Mouse (Mus musculus): ENCODE results near the gene Hoxc8. TPM values are rescaled to one million over a fixed set of nuclear protein-coding genes. Genes with fewer than 3 reads are reported as not detected.
A peak's percentile ranks its signal among the peaks of the same experiment; 100 is the strongest.

The Hoxc8 gene
- polyA plus RNA-seq, 1 experiment from 2014 or later = 3.0 TPM

- WGBS = 16% methylated on average over 13 of the region's 13 CpGs
- no peaks in the 10 kb centered on the region for H3K9me3 ChIP-seq
- peaks cover 100% of the 10 kb centered on the region for H3K27me3 ChIP-seq
- H3K9ac ChIP-seq = no peak overlapping the region
- H3K4me2 ChIP-seq (replicated peaks) = no peak overlapping the region; the same call in 1 of the 2 replicates
- no peak overlapping the region for H3K4me3 ChIP-seq
- H3K36me3 ChIP-seq = no peaks in the 10 kb centered on the region
- peaks cover 63% of the 10 kb centered on the region for H3K4me1 ChIP-seq
- ATAC-seq (ENCODE audit: low FRiP score, low read depth) = no peak
- H3K27ac ChIP-seq = no peak overlapping the region
Measured at GRCm38 (mm10) chr15:103002821-103003448, 12.5 kb downstream of the Hoxc8 start.

GRCm38 (mm10) chr15:103005308-103005707, 14.9 kb downstream of the Hoxc8 start:
- WGBS = 1% methylated on average over 17 of the region's 17 CpGs
- H3K27me3 ChIP-seq = peaks cover 100% of the 10 kb centered on the region
- H3K4me3 ChIP-seq = no peak overlapping the region
- peaks cover 51% of the 10 kb centered on the region for H3K4me1 ChIP-seq
- H3K36me3 ChIP-seq = no peaks in the 10 kb centered on the region
- peak overlapping the region; percentile 33 for H3K4me2 ChIP-seq (replicated peaks)
- no peak overlapping the region for H3K9ac ChIP-seq
- no peak for ATAC-seq (ENCODE audit: low FRiP score, low read depth)
- no peaks in the 10 kb centered on the region for H3K9me3 ChIP-seq
- no peak overlapping the region for H3K27ac ChIP-seq

DNA sequence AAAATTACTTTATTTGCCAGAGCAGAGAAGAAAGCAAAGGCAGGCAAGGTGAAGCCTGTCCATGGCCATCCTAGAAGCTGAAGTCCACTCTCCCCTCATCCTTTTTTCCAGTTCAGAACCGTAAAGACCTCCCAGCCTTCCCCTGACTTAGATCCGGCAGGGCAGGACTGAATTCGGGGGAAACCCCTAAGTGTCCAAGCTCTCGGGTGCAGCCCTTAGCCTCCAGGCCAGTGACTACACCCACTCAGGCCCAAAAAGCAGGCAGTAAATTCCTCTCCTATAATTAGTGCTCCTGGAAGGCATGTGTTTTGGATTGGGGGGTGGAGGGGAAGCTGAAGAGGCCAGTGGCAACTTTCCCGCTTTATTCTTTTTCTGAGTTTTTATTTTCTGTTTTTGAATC, 15.4 kb downstream of the Hoxc8 start:
- WGBS = 11% methylated on average over 5 of the region's 5 CpGs
- Histone ChIP-seq H3K36me3 (no peaks in the 10 kb centered on the region), H3K4me1 (peaks cover 51% of the 10 kb centered on the region), H3K27ac (no peak overlapping the region), H3K4me2 (replicated peaks) (peak overlapping the region; percentile 33), H3K27me3 (peaks cover 100% of the 10 kb centered on the region), H3K4me3 (no peak overlapping the region), H3K9ac (no peak overlapping the region), H3K9me3 (no peaks in the 10 kb centered on the region)
- no peak for ATAC-seq (ENCODE audit: low FRiP score, low read depth)

DNA sequence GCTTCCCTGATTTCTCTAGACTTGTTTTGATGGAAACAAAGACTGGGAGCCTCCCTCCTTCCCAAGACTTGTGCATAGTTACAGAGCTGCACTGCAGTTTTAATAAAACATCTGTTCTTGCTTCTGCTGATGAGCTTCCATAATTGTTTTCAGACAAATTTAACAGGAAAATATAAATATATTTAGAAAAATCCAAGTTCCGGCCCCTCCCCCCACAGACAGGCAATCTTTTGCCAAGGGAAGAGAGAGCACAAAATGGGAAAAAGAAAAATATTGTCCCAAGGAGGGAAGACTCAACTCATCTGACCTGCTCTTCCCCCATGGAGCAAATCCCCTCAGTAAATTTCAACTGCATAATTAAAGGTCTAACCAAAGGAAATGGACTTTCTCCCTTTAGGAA, 15.9 kb downstream of the Hoxc8 start:
- H3K27me3 ChIP-seq = peaks cover 100% of the 10 kb centered on the region
- H3K9ac ChIP-seq = no peak overlapping the region
- no peak for ATAC-seq (ENCODE audit: low FRiP score, low read depth)
- H3K36me3 ChIP-seq = no peaks in the 10 kb centered on the region
- no peaks in the 10 kb centered on the region for H3K9me3 ChIP-seq
- peak overlapping the region; percentile 33; the same call in 1 of the 2 replicates for H3K4me2 ChIP-seq (replicated peaks)
- H3K4me1 ChIP-seq = peaks cover 51% of the 10 kb centered on the region
- no peak overlapping the region for H3K27ac ChIP-seq
- 7% methylated on average over 1 of the region's 1 CpGs for WGBS
- no peak overlapping the region for H3K4me3 ChIP-seq

DNA sequence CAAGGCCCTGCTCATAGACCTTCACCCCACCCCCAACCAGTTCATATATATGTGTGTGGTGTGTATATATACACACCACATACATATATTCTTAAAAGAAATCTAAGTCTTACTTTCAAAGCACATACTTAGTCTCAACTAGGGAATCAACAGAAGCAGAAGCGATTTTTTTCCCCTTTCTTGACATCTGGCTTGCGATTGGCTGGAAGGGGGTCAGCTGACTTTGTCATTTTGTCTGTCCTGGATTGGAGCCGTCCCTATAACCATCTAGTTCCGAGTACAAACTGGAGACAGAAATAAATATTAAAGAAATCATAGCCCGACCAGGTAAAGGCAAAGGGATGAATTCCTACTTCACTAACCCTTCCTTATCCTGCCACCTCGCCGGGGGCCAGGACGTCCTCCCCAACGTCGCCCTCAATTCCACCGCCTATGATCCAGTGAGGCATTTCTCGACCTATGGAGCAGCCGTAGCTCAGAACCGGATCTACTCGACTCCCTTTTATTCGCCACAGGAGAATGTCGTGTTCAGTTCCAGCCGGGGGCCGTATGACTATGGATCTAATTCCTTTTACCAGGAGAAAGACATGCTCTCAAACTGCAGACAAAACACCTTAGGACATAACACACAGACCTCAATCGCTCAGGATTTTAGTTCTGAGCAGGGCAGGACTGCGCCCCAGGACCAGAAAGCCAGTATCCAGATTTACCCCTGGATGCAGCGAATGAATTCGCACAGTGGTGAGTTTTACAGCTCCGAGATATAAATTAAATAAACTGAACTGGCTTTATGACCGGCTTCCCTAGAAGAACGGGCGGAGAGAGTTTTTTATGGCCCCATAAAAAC, 19.1 kb downstream of the Hoxc8 start:
- peaks cover 50% of the 10 kb centered on the region for H3K4me1 ChIP-seq
- H3K27ac ChIP-seq = no peak overlapping the region
- WGBS = 2% methylated on average over 27 of the region's 27 CpGs
- H3K36me3 ChIP-seq = no peaks in the 10 kb centered on the region
- peak overlapping the region; percentile 25; the same call in 1 of the 2 replicates for H3K9ac ChIP-seq
- ATAC-seq (ENCODE audit: low FRiP score, low read depth) = no peak
- H3K4me3 ChIP-seq = peak overlapping the region; percentile 29
- H3K27me3 ChIP-seq = peaks cover 98% of the 10 kb centered on the region
- peak overlapping the region; percentile 49 for H3K4me2 ChIP-seq (replicated peaks)
- no peaks in the 10 kb centered on the region for H3K9me3 ChIP-seq

DNA sequence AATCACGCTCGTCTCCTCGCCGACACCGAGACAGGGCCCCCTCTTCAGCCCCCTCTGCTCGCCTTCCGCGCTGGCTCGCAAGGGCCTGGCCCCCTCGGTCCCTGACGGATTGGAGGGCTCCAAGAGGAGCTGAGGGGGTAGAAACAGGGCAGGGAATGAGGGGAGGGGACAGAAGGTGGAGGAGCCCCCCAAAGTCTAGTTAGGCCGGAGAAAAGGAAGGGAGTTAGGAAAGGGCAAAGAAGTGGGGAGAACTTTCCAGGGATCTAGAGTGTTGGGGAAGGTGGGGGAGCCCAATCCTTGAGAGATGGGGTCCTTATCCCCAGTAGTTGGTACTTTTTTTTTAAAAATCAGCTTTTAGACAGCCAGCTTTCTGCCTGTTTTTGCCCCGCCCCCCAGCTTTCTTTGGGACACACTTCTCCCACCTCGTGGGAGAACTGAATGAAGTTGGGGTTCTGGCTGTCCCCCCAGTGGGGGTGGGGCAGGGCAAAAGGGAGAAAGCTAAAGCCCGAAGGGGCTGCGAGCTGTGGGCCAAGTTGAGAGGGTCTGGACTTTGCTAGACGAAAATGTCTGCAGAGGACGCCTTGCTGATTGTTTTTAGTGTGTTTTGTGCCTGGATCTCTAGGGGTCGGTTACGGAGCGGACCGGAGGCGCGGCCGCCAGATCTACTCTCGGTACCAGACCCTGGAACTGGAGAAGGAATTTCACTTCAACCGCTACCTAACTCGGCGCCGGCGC, 19.9 kb downstream of the Hoxc8 start:
- 5% methylated on average over 31 of the region's 31 CpGs for WGBS
- no peak for ATAC-seq (ENCODE audit: low FRiP score, low read depth)
- H3K4me1 ChIP-seq = peaks cover 57% of the 10 kb centered on the region
- H3K27me3 ChIP-seq = peaks cover 98% of the 10 kb centered on the region
- H3K9me3 ChIP-seq = no peaks in the 10 kb centered on the region
- no peaks in the 10 kb centered on the region for H3K36me3 ChIP-seq
- no peak overlapping the region for H3K27ac ChIP-seq
- H3K4me2 ChIP-seq (replicated peaks) = peak overlapping the region; percentile 49
- peak overlapping the region; percentile 29 for H3K4me3 ChIP-seq
- H3K9ac ChIP-seq = peak overlapping the region; percentile 25; the same call in 1 of the 2 replicates

DNA sequence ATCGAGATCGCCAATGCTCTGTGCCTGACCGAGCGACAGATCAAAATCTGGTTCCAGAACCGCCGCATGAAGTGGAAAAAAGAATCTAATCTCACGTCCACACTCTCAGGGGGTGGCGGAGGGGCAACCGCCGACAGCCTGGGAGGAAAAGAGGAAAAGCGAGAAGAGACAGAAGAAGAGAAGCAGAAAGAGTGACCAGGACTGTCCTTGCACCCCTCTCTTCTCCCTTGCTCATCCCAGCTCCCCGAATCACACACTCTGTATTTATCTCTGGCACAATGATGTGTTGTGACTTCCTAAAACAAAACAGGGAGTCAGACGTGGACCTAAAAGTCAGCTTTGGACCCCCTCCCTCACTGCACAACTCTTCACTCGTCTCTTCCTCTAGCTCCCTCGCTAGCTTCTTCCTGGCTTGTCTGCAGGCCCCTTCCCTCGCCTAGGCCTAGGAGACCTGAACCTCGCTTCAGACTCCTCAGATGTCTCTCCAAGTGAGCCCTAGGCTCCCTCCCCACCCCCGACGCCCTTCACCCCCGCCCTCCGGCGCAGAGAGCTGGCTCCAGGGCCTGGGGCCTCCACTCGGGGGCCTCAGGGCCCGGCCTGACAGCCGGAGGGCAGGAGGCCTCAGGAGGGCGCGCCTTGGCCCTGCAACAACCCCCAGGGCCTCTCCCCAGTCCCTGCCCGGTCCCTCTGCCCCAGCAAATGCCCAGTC, 20.6 kb downstream of the Hoxc8 start:
- H3K27me3 ChIP-seq = peaks cover 98% of the 10 kb centered on the region
- H3K27ac ChIP-seq = no peak overlapping the region
- ATAC-seq (ENCODE audit: low FRiP score, low read depth) = no peak
- H3K36me3 ChIP-seq = no peaks in the 10 kb centered on the region
- peak overlapping the region; percentile 49 for H3K4me2 ChIP-seq (replicated peaks)
- 12% methylated on average over 28 of the region's 28 CpGs for WGBS
- H3K9ac ChIP-seq = peak overlapping the region; percentile 25; the same call in 1 of the 2 replicates
- H3K4me3 ChIP-seq = peak overlapping the region; percentile 29
- H3K9me3 ChIP-seq = no peaks in the 10 kb centered on the region
- peaks cover 56% of the 10 kb centered on the region for H3K4me1 ChIP-seq

GRCm38 (mm10) chr15:103011928-103012486, 21.6 kb downstream of the Hoxc8 start:
- Histone ChIP-seq H3K27ac (no peak overlapping the region), H3K9me3 (no peaks in the 10 kb centered on the region), H3K9ac (no peak overlapping the region), H3K4me2 (replicated peaks) (peak overlapping the region; percentile 32; the same call in 1 of the 2 replicates), H3K36me3 (no peaks in the 10 kb centered on the region), H3K4me1 (peaks cover 59% of the 10 kb centered on the region), H3K27me3 (peaks cover 98% of the 10 kb centered on the region), H3K4me3 (peak overlapping the region; percentile 12; the same call in 1 of the 2 replicates)
- WGBS = 12% methylated on average over 26 of the region's 26 CpGs
- no peak for ATAC-seq (ENCODE audit: low FRiP score, low read depth)

GRCm38 (mm10) chr15:103013238-103013984, 23.0 kb downstream of the Hoxc8 start:
- H3K27ac ChIP-seq = no peak overlapping the region
- H3K4me3 ChIP-seq = peak overlapping the region; percentile 32
- ATAC-seq (ENCODE audit: low FRiP score, low read depth) = no peak
- no peaks in the 10 kb centered on the region for H3K36me3 ChIP-seq
- peaks cover 63% of the 10 kb centered on the region for H3K4me1 ChIP-seq
- WGBS = 5% methylated on average over 17 of the region's 17 CpGs
- no peak overlapping the region for H3K9ac ChIP-seq
- peaks cover 98% of the 10 kb centered on the region for H3K27me3 ChIP-seq
- H3K4me2 ChIP-seq (replicated peaks) = peak overlapping the region; percentile 60
- no peaks in the 10 kb centered on the region for H3K9me3 ChIP-seq

DNA sequence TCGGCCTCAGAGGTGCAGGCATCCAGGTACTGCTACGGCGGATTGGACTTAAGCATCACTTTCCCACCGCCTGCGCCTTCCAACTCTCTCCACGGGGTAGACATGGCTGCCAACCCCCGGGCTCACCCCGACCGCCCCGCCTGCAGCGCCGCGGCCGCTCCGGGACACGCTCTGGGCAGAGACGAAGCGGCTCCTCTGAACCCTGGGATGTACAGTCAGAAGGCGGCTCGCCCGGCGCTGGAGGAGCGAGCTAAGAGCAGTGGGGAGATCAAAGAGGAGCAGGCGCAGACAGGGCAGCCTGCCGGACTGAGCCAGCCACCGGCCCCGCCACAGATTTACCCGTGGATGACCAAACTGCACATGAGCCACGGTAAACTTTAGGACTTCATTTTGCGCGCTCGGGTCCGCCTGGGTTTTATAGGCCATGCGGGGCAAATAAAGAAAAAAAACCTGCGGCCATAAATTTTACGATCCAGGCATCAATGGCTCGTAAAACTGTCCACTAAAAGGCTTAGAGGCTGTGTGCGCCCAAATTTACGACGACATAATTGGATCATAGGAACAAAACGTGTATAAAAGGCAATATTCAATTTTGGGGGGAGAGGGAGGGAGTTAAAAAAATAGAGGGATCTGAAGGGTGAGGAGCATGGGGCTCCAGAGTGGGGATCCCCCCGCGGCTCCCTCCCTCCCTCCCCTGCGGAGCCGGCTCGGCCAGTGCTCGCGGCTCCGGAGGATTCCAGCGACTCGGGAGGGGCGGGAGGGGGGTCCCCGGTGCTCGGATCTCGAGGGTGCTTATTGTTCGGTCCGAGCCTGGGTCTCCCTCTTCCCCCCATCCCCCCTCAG, 24.0 kb downstream of the Hoxc8 start:
- H3K9ac ChIP-seq = peak overlapping the region; percentile 54
- H3K36me3 ChIP-seq = no peaks in the 10 kb centered on the region
- ATAC-seq (ENCODE audit: low FRiP score, low read depth) = peak; percentile 69
- H3K9me3 ChIP-seq = no peaks in the 10 kb centered on the region
- H3K4me3 ChIP-seq = peak overlapping the region; percentile 32
- H3K4me2 ChIP-seq (replicated peaks) = peak overlapping the region; percentile 60
- H3K27ac ChIP-seq = peak overlapping the region; percentile 67; the same call in 1 of the 2 replicates
- H3K27me3 ChIP-seq = peaks cover 98% of the 10 kb centered on the region
- H3K4me1 ChIP-seq = peaks cover 70% of the 10 kb centered on the region
- under 1% methylated on average over 57 of the region's 57 CpGs for WGBS

Measured in limb, embryonic 13.5 days (tissue).